Mouse (Mus musculus) E14TG2a.4 (cell line): ENCODE data around the gene Hyou1.

Experiments used
- H3K27me3 ChIP-seq: 2 replicates; pipeline ENCODE4 v1.6.1; 2014; ENCODE audit warnings: low read length, control low read depth; ENCODE audit not compliant: insufficient read depth
- H3K36me3 ChIP-seq: 2 replicates; pipeline ENCODE4 v1.6.1; 2014; ENCODE audit warnings: low read length, control low read depth; ENCODE audit not compliant: insufficient read depth
- H3K4me1 ChIP-seq: replicated peaks from 2 replicates; pipeline ENCODE4 v1.6.1; 2014; ENCODE audit warnings: low read depth, low read length, control low read depth
- H3K4me3 ChIP-seq: replicated peaks from 2 replicates; pipeline ENCODE4 v1.5.1; 2014; ENCODE audit warnings: mild to moderate bottlenecking, low read length
- H3K9me3 ChIP-seq: 2 replicates; pipeline ENCODE4 v1.6.1; 2014; ENCODE audit warnings: low read length, control low read depth
- CTCF ChIP-seq: conservative IDR thresholded peaks from 2 replicates; pipeline ENCODE4 v1.5.1; 2014; ENCODE audit warnings: low read length
- NANOG ChIP-seq: IDR thresholded peaks from 2 replicates; pipeline ENCODE4 v1.6.1; 2014; ENCODE audit warnings: borderline replicate concordance, low read length, mixed read lengths
- POU5F1 ChIP-seq: IDR thresholded peaks from 2 replicates; pipeline ENCODE4 v1.6.1; 2014; ENCODE audit warnings: low read length, borderline replicate concordance

Gene Hyou1

DNA sequence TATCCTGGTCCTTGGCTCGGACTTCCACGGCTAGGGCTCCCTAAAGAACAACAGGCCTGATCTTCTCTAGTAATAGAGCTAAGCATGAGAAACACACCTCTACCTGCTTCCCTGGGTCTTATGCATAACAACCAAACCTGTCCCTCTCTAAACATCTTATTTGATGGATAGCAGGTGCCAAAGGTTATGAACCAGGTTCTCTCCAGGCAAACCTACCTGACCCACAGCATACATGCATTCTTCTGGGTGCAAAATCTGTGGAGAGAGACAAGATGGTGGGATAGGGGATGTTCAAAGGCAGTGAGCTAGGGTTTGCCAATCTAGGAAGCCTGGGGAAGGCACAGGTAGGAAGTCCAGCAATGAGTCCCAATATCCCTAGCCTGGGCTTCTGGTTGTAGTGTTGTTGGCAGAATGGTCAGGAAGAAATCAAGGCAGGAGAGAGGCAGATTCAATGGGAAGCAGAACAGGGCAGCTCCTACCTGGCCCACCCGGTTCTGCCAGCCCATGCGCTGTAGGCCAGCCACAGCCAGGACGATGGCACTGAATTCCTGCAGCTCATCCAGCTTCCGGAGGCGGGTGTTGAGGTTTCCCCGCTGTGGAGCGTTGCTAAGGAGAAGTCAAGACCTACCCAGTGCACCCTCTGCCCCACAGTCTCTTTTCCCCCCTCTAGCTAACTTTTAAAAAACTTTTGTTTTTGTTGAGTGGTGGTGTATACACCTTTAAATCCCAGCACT is 41.7 kb upstream of the Hyou1 start:
- peak overlapping the region; percentile 98 for H3K4me3 ChIP-seq
- TF ChIP-seq CTCF (no peak), POU5F1 (no peak), NANOG (no peak)
- H3K9me3 ChIP-seq, result no peaks in the 10 kb centered on the region
- H3K27me3 ChIP-seq, result no peaks in the 10 kb centered on the region
- H3K4me1 ChIP-seq, result peaks cover 55% of the 10 kb centered on the region
- H3K36me3 ChIP-seq, result peaks cover 69% of the 10 kb centered on the region

DNA sequence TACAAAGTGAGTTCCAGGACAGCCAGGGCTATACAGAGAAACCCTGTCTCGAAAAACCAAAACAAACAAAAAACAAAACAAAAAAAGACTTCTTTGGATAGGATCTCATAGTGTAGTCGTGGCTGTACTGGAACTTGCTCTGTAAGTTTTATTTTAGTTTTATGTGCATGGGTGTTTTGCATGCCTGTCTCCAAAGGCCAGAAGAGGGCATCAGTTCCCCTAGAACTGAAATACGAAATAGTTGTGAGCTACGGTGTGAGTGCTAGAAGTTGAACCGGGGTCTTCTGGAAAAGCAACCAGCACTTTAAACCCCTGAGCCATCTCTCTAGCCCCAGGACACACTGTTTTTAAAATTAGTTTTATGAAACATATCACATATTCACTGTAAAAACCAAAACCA is 40.7 kb upstream of the Hyou1 start:
- no peak overlapping the region for H3K4me3 ChIP-seq
- no peak for TF ChIP-seq NANOG
- TF ChIP-seq POU5F1, result no peak
- no peak for TF ChIP-seq CTCF

DNA sequence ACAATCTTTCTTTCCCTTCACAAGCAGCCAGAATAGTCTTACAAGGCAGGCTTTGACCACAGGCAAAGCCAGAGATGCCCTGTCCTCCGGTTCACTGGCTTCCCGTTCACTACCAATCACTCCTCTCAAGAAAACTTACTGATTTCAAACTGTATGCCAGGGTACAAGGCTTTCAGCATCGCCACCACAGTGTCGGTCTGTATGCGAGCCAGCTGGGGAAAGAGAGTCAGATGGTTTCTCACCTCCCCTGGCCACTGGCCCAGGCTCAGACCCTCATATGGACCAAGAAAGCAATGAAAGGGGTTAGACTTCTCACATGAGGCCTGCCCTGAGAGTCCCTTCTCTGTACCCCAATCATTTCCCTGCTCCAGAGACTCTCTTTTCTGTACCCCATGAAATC is 37.8 kb upstream of the Hyou1 start:
- Histone ChIP-seq H3K4me1 (peaks cover 79% of the 10 kb centered on the region), H3K36me3 (peaks cover 57% of the 10 kb centered on the region), H3K27me3 (no peaks in the 10 kb centered on the region), H3K4me3 (no peak overlapping the region), H3K9me3 (no peaks in the 10 kb centered on the region)
- TF ChIP-seq NANOG, result no peak
- no peak for TF ChIP-seq POU5F1
- no peak for TF ChIP-seq CTCF

More for the DNA sequence above, 40.7 kb upstream of the Hyou1 start:
- Histone ChIP-seq H3K27me3 (no peaks in the 10 kb centered on the region), H3K4me1 (peaks cover 57% of the 10 kb centered on the region), H3K9me3 (no peaks in the 10 kb centered on the region), H3K36me3 (peaks cover 69% of the 10 kb centered on the region)

DNA sequence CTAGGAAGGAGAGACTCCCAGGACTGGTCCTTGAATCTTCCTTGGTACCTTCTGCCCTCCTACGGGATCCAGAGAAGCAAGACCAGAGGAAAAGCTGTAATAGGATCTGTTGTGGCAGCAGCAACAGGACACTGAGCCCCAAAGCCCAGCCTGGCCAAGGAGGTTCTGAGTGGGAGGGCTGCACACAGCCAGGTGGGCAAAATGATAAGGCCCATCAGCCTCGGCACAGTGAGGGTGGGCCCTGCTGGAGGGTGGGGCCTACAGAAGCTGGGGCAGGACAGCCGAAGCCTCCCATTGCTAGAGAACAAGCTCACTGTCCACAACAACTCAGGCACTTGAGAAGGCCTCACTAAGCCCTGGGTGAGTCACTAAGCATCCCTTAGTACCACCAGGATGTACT is 37.1 kb upstream of the Hyou1 start:
- TF ChIP-seq NANOG (no peak), CTCF (no peak), POU5F1 (no peak)
- Histone ChIP-seq H3K4me3 (peak overlapping the region; percentile 96; the same call in 1 of the 2 replicates), H3K36me3 (peaks cover 50% of the 10 kb centered on the region), H3K9me3 (no peaks in the 10 kb centered on the region), H3K27me3 (no peaks in the 10 kb centered on the region), H3K4me1 (peaks cover 78% of the 10 kb centered on the region)

DNA sequence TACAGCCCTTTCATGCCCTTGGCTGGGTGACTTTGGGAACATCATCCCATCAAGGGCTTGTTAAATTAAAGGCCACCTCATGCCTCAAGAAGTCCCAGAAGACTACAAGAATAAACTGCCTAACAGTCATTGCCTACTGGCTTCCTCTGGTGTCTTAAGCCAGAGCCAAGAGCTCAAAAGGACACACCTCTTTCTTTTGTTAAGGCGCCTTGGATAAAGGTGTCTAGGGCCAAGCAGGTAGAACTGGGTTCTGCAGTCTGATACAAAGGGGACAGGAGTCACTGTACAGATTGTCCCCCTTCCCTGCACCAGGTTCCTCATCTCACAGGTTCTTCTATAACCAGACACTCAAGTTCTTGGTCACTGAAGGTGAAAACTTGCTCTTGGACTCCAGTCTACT is 36.7 kb upstream of the Hyou1 start:
- H3K4me3 ChIP-seq, result peak overlapping the region; percentile 96
- H3K9me3 ChIP-seq, result no peaks in the 10 kb centered on the region
- H3K4me1 ChIP-seq, result peaks cover 78% of the 10 kb centered on the region
- H3K27me3 ChIP-seq, result no peaks in the 10 kb centered on the region
- peaks cover 50% of the 10 kb centered on the region for H3K36me3 ChIP-seq
- TF ChIP-seq POU5F1, result no peak

DNA sequence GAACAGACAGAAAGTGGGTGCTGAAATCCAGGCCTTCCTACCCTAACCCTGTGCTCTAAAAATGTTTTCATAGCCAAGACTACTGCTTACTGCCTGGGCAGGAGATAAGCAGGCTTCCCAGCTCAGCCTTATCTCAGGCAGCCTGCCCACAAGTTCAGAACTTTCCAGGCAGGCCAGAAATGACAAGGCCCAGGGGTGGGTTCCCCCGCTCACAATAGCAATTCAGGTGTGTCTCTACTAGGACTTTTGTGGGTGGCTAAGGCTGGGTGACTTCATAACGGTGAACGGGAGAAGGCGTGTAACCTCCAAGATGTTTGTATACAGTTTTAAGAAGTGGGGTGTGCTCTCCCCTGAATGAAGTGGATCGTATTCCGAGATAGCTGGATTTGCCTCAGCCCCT is 36.0 kb upstream of the Hyou1 start:
- H3K9me3 ChIP-seq, result no peaks in the 10 kb centered on the region
- no peaks in the 10 kb centered on the region for H3K27me3 ChIP-seq
- H3K4me3 ChIP-seq, result peak overlapping the region; percentile 96
- H3K4me1 ChIP-seq, result peaks cover 80% of the 10 kb centered on the region
- TF ChIP-seq CTCF, result no peak
- TF ChIP-seq NANOG, result no peak
- TF ChIP-seq POU5F1, result no peak
- peaks cover 53% of the 10 kb centered on the region for H3K36me3 ChIP-seq

DNA sequence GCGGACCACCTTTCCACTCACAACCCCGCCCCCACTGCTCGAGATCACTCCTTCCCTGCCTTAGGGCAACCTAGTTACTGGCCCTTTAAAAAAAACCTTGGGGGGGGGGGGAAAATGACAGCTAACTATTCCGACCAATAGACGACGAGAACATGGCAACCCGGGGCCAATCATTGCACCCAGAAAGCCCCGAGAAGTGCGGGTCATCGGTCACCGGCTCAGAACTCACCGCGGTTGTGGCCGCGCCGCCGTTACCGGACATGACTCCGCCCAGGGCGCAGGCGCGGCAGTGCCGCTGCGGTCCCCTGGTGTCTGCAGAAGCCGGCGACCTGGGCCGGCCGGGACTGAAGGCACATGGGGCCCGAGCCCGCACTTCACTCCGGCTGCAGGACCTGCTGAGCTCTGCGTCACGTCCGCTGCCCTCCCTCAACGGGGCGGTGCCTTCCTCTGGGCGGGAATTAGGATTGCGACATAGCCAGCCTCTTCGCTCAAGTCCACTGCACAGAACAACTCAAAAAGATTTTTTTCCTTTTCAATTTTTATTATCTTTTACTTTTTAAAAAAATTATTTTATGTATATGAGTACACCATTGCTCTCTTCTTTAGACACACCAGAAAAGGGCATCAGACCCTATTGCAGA is 35.4 kb upstream of the Hyou1 start, which contains the start of gene Hmbs:
Gene Hmbs, minus strand, starts transcription at position 448 of the 641 bp plus-strand sequence.
- Histone ChIP-seq H3K9me3 (no peaks in the 10 kb centered on the region), H3K36me3 (peaks cover 56% of the 10 kb centered on the region), H3K27me3 (no peaks in the 10 kb centered on the region), H3K4me3 (peak within 1 kb of the TSS; percentile 96), H3K4me1 (peaks cover 81% of the 10 kb centered on the region)
- TF ChIP-seq POU5F1 (no peak), CTCF (no peak), NANOG (no peak)

DNA sequence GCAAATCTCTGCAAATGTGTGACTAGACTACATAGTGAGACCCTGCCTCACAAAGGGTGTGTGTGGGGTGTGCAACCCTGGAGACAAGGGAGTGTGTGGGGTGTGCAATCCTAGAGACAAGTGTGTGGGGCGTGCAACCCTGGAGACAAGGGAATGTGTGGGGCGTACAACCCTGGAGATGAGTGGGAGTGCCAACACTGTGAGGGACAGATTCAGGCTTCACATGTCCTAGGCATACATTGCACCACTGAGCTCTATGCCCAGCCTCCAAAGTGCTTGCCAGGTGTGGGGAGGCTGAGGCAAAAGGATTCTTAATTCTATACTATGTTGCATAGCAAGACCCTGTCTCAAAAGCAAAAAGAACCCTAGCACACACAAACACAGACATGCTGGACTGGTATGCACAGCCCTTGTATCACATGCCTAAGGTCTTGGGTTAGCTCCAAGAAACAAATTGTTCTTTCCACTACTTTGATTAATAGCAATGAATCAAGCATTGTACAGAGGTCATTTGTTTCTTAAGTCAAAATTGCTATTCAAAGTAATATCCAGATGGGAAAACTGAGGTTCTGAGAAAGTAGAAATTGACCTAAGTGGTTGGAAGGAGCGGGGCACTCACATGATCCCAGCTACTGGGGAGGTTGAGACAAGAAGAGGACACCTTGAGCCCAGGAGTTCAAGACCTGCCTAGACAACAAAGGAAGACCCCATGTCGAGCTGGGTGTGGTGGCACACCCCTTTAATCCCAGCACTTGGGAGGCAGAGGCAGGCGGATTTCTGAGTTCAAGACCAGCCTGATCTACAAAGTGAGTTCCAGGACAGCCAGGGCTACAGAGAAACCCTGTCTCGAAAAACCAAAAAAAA is 33.5 kb upstream of the Hyou1 start:
- peaks cover 54% of the 10 kb centered on the region for H3K36me3 ChIP-seq
- H3K27me3 ChIP-seq, result no peaks in the 10 kb centered on the region
- H3K4me1 ChIP-seq, result peaks cover 82% of the 10 kb centered on the region
- no peaks in the 10 kb centered on the region for H3K9me3 ChIP-seq
- TF ChIP-seq CTCF (no peak), POU5F1 (no peak), NANOG (no peak)
- 0 out of 2 replicates have a peak overlapping the region, but pooled peaks have one; percentile 0 for H3K4me3 ChIP-seq
